Mouse (Mus musculus): ENCODE data around the gene Bend7.

GRCm38 (mm10) chr2:4717769-4718661, at the start of gene Bend7:
- TF ChIP-seq CTCF (IDR thresholded peaks at IDR 0.05; ENCODE audit: control insufficient read depth, insufficient read depth, insufficient read length) = no peak
- TF ChIP-seq CEBPB (IDR thresholded peaks at IDR 0.05; ENCODE audit: low read depth) = no peak

Measured in C2C12 (cell line).